Mouse (Mus musculus) bone marrow macrophage, adult 2 months (primary cell): ENCODE results near the gene Slc28a1.

Source experiments
- CTCF ChIP-seq: IDR thresholded peaks from 2 replicates; pipeline ENCODE4 v1.5.1; 2012; ENCODE audit warnings: low read depth, mild to moderate bottlenecking, low read length, moderate library complexity
- POLR2A ChIP-seq: IDR thresholded peaks from 2 replicates; pipeline ENCODE4 v1.6.1; 2012; ENCODE audit warnings: mild to moderate bottlenecking, low read depth, low read length, borderline replicate concordance

GRCm38 (mm10) chr7:81199757-81200156, 85.2 kb downstream of the Slc28a1 start:
- TF ChIP-seq POLR2A (no peak), CTCF (no peak)
